Mouse (Mus musculus): Measurements from ENCODE around the gene Cks2. TPM values are rescaled to one million over a fixed set of nuclear protein-coding genes. Genes with fewer than 3 reads are reported as not detected.

Gene Cks2
- 4.4 and 6.0 TPM in 2 replicates for polyA plus RNA-seq (2021; fragmentation: Nextera tagmentation)
- long read RNA-seq, experiment 1, partial matches to known transcripts: 0 of 4 reads
- long read RNA-seq, experiment 1, other reads (novel, unspliced or antisense): 0 of 4 reads
- long read RNA-seq, experiment 2, partial matches to known transcripts: 0 of 2 reads
- long read RNA-seq, experiment 2, other reads (novel, unspliced or antisense): 2 of 2 reads

DNA sequence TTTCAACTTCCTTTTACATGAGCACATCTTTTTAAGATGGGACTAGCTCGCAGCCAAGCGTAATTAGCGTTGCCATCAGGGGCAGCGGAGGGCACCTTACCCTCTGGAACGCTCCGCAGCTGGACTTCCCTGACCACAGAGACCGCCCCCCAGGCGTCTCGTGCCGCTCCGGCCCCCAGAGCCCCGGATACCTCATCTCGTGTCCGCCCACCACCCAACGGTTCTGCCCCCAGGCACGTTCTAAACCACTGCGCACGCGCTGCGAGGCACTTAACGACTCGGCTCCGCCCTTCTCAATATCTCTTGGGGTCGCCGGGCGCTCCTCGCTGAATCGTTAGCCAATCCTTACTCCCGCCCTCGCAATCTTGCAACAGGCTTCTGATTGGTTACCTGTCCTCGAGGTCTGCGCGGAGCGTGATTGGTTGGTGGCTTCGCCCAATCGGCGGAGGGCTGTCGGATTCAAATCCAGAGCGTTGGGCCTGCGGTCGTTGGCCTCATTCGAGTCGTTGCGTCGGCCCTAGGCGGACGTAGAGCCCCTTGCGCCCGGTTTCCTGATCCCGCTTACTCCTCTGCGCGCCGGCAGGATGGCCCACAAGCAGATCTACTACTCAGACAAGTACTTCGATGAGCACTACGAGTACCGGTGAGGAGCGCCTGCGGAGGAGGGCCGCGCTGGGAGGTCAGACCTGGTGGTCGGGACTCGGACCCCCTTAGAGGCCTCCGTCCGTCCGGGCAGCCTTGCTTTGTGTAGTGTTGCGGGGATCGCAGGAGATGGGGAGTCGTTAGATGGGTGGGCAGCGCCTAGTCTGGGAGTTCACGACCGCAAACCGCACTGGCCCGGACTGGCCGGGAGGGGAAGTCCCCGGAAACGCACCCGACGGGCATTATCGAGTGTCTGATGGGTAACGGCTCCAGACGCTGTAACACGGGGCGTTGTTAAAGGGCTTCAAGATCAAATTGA lies at the start of gene Cks2:
TSS of gene Cks2 (plus strand) at position 404 of the 961 bp plus-strand sequence.

DNA sequence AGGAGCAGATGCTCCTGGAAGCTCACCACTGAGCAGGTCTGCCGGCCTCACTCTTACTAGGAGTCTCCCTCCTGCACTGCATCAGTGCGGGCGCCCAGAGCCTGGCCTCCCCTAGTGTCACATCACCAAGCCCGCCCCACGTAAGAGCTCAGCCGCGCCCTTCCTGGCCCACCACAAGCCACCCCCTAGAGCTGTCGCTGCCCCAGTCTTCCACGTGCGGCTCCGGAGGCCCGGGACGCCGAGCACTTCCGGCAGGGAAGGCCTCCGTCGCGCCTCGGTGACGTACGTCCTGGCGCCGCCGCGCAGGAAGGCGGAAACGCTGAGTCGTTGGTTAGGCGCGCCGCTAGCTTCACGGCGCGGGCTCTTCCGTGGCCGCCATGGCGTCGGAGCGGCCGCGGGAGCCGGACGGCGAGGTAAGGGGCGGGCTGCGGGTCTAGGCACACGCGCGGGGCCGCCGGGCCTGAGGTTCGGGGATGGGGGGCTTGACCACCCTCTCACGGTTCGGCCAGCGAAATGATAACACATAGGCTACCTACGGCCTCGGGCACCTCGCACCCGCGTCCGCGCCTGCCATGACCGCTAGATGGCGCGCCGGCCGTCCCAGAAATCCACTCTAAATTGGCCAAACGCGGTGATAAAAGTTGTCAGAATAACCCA lies 6.5 kb downstream of the Cks2 start, which contains the start of gene Secisbp2:
TSS of gene Secisbp2 (plus strand) at position 290 of the 657 bp plus-strand sequence.

Other genes starting within 250 kb of the Cks2 start
- gene S1pr3, start 236.6 kb upstream of the Cks2 start, polyA plus RNA-seq (2021; fragmentation: Nextera tagmentation): 3.4 and 4.2 TPM in 2 replicates
- gene Shc3, start 75.8 kb upstream of the Cks2 start, polyA plus RNA-seq (2021; fragmentation: Nextera tagmentation): 4.9 and 7.0 TPM in 2 replicates
- 13.2 and 14.5 TPM in 2 replicates for gene Secisbp2, start 6.5 kb downstream of the Cks2 start, polyA plus RNA-seq (2021; fragmentation: Nextera tagmentation)
- gene Sema4d, start 148.5 kb downstream of the Cks2 start, polyA plus RNA-seq (2021; fragmentation: Nextera tagmentation): 32.0 and 36.8 TPM in 2 replicates
- gene Gadd45g, start 201.4 kb downstream of the Cks2 start, polyA plus RNA-seq (2021; fragmentation: Nextera tagmentation): 93.6 and 103 TPM in 2 replicates